Mouse (Mus musculus): Measurements from ENCODE around the gene Ssh3. TPM values are rescaled to one million over a fixed set of nuclear protein-coding genes. Genes with fewer than 3 reads are reported as not detected.
A peak's percentile ranks its signal among the peaks of the same experiment; 100 is the strongest.

The Ssh3 gene
- polyA plus RNA-seq, 1 experiment from 2014 or later, result 2.6 TPM

DNA sequence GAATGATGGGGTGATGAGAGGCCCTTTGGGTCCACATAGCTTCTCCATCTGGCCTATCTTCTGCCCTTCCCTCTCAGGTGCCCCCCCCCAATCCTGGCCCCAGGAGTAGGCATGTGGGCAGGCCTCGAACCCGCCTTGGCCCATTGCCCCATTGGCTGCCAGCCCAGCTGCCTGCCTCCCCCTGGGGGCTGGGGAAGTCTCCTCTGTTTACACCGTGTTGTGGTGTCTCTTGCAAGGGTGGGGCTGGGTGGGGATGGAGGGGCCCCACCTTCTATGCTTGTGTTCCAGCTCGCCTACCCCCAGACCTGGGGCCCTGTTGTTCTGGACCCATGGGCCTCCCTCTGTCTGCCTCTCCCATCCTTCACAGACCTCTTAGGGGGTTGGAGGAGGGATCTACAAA lies 48.6 kb downstream of the Ssh3 start:
- H3K4me3 ChIP-seq, result no peak overlapping the region
- peaks cover 88% of the 10 kb centered on the region for H3K27me3 ChIP-seq (replicated peaks)
- WGBS (ENCODE audit: insufficient replicate concordance), result 40% methylated on average over 4 of the region's 4 CpGs
- ATAC-seq, result peak; percentile 49; the same call in 1 of the 2 replicates
- H3K36me3 ChIP-seq, result no peaks in the 10 kb centered on the region
- H3K27ac ChIP-seq, result no peak overlapping the region
- H3K4me1 ChIP-seq, result peaks cover 63% of the 10 kb centered on the region
- peak overlapping the region; percentile 18; the same call in 1 of the 2 replicates for H3K9ac ChIP-seq
- H3K4me2 ChIP-seq, result peak overlapping the region; percentile 5; the same call in 1 of the 2 replicates
- no peaks in the 10 kb centered on the region for H3K9me3 ChIP-seq (replicated peaks)

DNA sequence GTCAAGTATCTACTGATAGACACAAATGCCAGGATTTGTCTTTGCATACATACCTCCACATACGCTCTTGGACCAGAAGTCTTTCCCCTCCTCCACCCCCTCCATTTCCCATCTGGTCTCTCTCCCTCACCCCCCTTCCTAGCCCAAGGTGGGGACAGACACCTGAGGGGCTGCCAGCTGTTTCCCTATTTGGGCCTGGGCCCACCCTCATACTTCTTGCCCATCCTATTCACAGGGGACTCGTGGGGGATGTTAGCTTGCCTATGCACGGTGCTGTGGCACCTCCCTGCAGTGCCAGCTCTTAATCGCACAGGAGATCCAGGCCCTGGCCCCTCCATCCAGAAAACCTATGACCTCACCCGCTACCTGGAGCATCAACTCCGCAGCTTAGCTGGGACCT lies 49.0 kb downstream of the Ssh3 start:
- no peak overlapping the region for H3K27ac ChIP-seq
- ATAC-seq, result no peak
- 78% methylated on average over 6 of the region's 6 CpGs for WGBS (ENCODE audit: insufficient replicate concordance)
- H3K36me3 ChIP-seq, result no peaks in the 10 kb centered on the region
- H3K9me3 ChIP-seq (replicated peaks), result no peaks in the 10 kb centered on the region
- H3K4me3 ChIP-seq, result no peak overlapping the region
- H3K4me1 ChIP-seq, result peaks cover 67% of the 10 kb centered on the region
- no peak overlapping the region for H3K4me2 ChIP-seq
- H3K9ac ChIP-seq, result no peak overlapping the region
- peaks cover 90% of the 10 kb centered on the region for H3K27me3 ChIP-seq (replicated peaks)

GRCm38 (mm10) chr19:4218784-4219183 lies 50.2 kb downstream of the Ssh3 start:
- H3K9ac ChIP-seq, result no peak overlapping the region
- H3K4me3 ChIP-seq, result no peak overlapping the region
- 12% methylated on average over 1 of the region's 1 CpGs for WGBS (ENCODE audit: insufficient replicate concordance)
- no peaks in the 10 kb centered on the region for H3K9me3 ChIP-seq (replicated peaks)
- no peak overlapping the region for H3K4me2 ChIP-seq
- peaks cover 97% of the 10 kb centered on the region for H3K27me3 ChIP-seq (replicated peaks)
- no peak for ATAC-seq
- peaks cover 79% of the 10 kb centered on the region for H3K4me1 ChIP-seq
- no peaks in the 10 kb centered on the region for H3K36me3 ChIP-seq
- H3K27ac ChIP-seq, result no peak overlapping the region

DNA sequence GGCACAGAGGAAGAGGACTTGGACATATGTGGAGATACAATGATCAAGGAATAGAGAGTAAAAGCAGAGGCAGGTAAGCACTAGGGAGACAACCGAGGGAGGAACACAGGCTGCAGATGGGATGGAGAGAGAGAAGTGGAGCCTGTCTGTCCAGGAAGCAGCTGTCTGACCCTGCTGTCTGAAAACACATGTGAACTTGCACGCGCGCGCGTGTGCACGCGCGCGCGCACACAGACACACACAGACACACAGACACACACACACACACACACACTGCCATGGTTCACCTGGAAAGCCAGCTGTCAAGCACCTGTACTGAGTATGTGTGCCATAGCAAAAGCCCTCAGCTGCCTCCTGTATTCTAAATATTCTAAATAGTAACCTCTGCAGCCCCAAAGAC lies 50.7 kb downstream of the Ssh3 start:
- Histone ChIP-seq H3K36me3 (no peaks in the 10 kb centered on the region), H3K9ac (no peak overlapping the region), H3K9me3 (replicated peaks) (no peaks in the 10 kb centered on the region), H3K27ac (no peak overlapping the region), H3K4me2 (no peak overlapping the region), H3K27me3 (replicated peaks) (peaks cover 97% of the 10 kb centered on the region), H3K4me1 (peaks cover 79% of the 10 kb centered on the region), H3K4me3 (no peak overlapping the region)
- ATAC-seq, result no peak
- 81% methylated on average over 11 of the region's 11 CpGs for WGBS (ENCODE audit: insufficient replicate concordance)

DNA sequence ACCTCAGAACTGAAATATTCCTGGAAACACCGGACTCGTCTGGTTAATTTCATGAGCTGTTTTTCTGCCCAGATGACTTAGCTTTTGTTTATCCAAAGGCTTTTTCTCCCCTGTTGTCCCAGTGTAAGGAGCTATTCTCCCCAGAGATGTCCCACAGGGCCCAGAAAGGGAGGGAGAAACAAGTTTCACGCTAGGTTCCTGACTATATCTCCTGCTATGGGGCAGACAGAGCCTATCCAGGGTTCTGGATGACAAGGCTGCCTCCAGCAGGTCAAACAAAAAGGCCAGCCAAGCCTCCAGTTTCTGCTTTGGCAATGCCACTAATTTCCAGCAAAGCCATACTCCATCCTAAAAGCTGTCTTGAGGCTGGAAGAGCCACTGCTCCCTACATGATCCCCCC lies 51.1 kb downstream of the Ssh3 start:
- no peak overlapping the region for H3K27ac ChIP-seq
- no peak overlapping the region for H3K4me2 ChIP-seq
- H3K4me3 ChIP-seq, result no peak overlapping the region
- H3K4me1 ChIP-seq, result peaks cover 78% of the 10 kb centered on the region
- peaks cover 98% of the 10 kb centered on the region for H3K27me3 ChIP-seq (replicated peaks)
- ATAC-seq, result no peak
- H3K36me3 ChIP-seq, result no peaks in the 10 kb centered on the region
- WGBS (ENCODE audit: insufficient replicate concordance), result 54% methylated on average over 3 of the region's 3 CpGs
- H3K9ac ChIP-seq, result no peak overlapping the region
- H3K9me3 ChIP-seq (replicated peaks), result no peaks in the 10 kb centered on the region

GRCm38 (mm10) chr19:4217140-4217539 lies 51.8 kb downstream of the Ssh3 start:
- 38% methylated on average over 5 of the region's 5 CpGs for WGBS (ENCODE audit: insufficient replicate concordance)
- 0 out of 2 replicates have a peak, but pooled peaks have one; percentile 9 for ATAC-seq
- Histone ChIP-seq H3K9ac (no peak overlapping the region), H3K9me3 (replicated peaks) (no peaks in the 10 kb centered on the region), H3K27me3 (replicated peaks) (peaks cover 98% of the 10 kb centered on the region), H3K27ac (no peak overlapping the region), H3K4me1 (peaks cover 74% of the 10 kb centered on the region), H3K4me3 (no peak overlapping the region), H3K4me2 (no peak overlapping the region), H3K36me3 (no peaks in the 10 kb centered on the region)

DNA sequence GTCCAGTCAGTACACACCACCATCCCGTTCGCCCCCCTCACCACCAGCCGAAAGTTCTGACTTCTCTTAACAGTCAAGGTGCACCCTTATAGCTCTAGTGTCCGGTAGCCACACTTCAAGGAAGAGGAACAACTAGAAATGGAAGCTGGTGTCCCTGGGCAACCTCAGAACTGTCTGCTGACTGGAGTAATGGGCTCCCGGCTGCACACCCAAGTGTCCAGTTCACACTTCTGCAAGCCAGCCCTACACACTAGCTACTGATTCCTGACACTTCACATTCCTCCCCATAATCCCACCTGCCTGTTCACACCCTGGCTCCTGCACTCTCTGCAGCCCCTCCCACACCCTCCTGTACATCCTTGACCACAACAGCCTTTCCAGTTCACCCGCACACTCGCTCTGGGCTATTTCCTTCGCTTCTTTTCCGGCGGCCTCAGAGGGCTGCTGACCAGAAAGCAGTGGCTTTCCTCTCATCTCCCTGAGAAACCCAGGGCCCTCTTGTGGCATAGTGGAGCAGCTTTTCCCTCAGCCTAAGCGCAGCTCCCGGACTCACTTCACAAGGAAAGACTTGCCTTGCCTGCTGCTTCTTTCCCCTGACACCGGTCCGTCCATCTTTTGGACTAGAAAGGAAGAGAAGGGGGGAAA lies 52.8 kb downstream of the Ssh3 start:
- no peak overlapping the region for H3K27ac ChIP-seq

GRCm38 (mm10) chr19:4215451-4215840 lies 53.5 kb downstream of the Ssh3 start:
- Histone ChIP-seq H3K4me3 (peak overlapping the region; percentile 57), H3K27me3 (replicated peaks) (peaks cover 98% of the 10 kb centered on the region), H3K9me3 (replicated peaks) (no peaks in the 10 kb centered on the region), H3K4me2 (peak overlapping the region; percentile 77), H3K4me1 (peaks cover 57% of the 10 kb centered on the region), H3K36me3 (no peaks in the 10 kb centered on the region), H3K27ac (peak overlapping the region; percentile 57; the same call in 1 of the 2 replicates), H3K9ac (peak overlapping the region; percentile 67; the same call in 1 of the 2 replicates)
- no peak for ATAC-seq
- WGBS (ENCODE audit: insufficient replicate concordance), result 3% methylated on average over 14 of the region's 21 CpGs

More for the DNA sequence above, 52.8 kb downstream of the Ssh3 start:
- H3K9me3 ChIP-seq (replicated peaks), result no peaks in the 10 kb centered on the region
- peaks cover 98% of the 10 kb centered on the region for H3K27me3 ChIP-seq (replicated peaks)
- no peak overlapping the region for H3K4me3 ChIP-seq
- no peak overlapping the region for H3K9ac ChIP-seq
- no peak for ATAC-seq
- H3K4me1 ChIP-seq, result peaks cover 64% of the 10 kb centered on the region
- no peaks in the 10 kb centered on the region for H3K36me3 ChIP-seq
- 9% methylated on average over 14 of the region's 14 CpGs for WGBS (ENCODE audit: insufficient replicate concordance)
- H3K4me2 ChIP-seq, result no peak overlapping the region; the same call in 1 of the 2 replicates

GRCm38 (mm10) chr19:4214771-4215450 lies 54.1 kb downstream of the Ssh3 start:
- no peaks in the 10 kb centered on the region for H3K36me3 ChIP-seq
- peaks cover 51% of the 10 kb centered on the region for H3K4me1 ChIP-seq
- peak overlapping the region; percentile 57 for H3K27ac ChIP-seq
- WGBS (ENCODE audit: insufficient replicate concordance), result under 1% methylated on average over 58 of the region's 81 CpGs
- peak overlapping the region; percentile 57 for H3K4me3 ChIP-seq
- peak overlapping the region; percentile 67 for H3K9ac ChIP-seq
- H3K4me2 ChIP-seq, result peak overlapping the region; percentile 77
- ATAC-seq, result peak; percentile 23; the same call in 1 of the 2 replicates
- H3K9me3 ChIP-seq (replicated peaks), result no peaks in the 10 kb centered on the region
- H3K27me3 ChIP-seq (replicated peaks), result peaks cover 98% of the 10 kb centered on the region

- Histone ChIP-seq H3K9ac (peak within 1 kb of the TSS; percentile 67), H3K9me3 (replicated peaks) (no peaks in the 10 kb centered on the region)
These were observed 54.8 kb downstream of the Ssh3 start, which contains the start of the genes Clcf1 and AC109138.7 for GRCm38 (mm10) chr19:4214071-4214770. Gene Clcf1, plus strand, starts transcription at chr19:4214238. Gene AC109138.7, plus strand, starts transcription at chr19:4214357.

GRCm38 (mm10) chr19:4213524-4213974 lies 55.4 kb downstream of the Ssh3 start:
- peak overlapping the region; percentile 57 for H3K4me3 ChIP-seq
- WGBS (ENCODE audit: insufficient replicate concordance), result 6% methylated on average over 9 of the region's 9 CpGs
- H3K4me2 ChIP-seq, result peak overlapping the region; percentile 77
- peaks cover 99% of the 10 kb centered on the region for H3K27me3 ChIP-seq (replicated peaks)
- ATAC-seq, result no peak
- H3K4me1 ChIP-seq, result peaks cover 45% of the 10 kb centered on the region
- no peak overlapping the region for H3K9ac ChIP-seq
- H3K36me3 ChIP-seq, result no peaks in the 10 kb centered on the region
- no peak overlapping the region for H3K27ac ChIP-seq
- no peaks in the 10 kb centered on the region for H3K9me3 ChIP-seq (replicated peaks)

More at GRCm38 (mm10) chr19:4214071-4214770, 54.8 kb downstream of the Ssh3 start, which contains the start of the genes Clcf1 and AC109138.7:
- Histone ChIP-seq H3K27me3 (replicated peaks) (peaks cover 97% of the 10 kb centered on the region), H3K36me3 (no peaks in the 10 kb centered on the region), H3K4me1 (peaks cover 44% of the 10 kb centered on the region), H3K4me2 (peak within 1 kb of the TSS; percentile 77), H3K4me3 (peak within 1 kb of the TSS; percentile 57), H3K27ac (peak within 1 kb of the TSS; percentile 57)
- 4% methylated on average over 49 of the region's 49 CpGs for WGBS (ENCODE audit: insufficient replicate concordance)
- peak; percentile 16; the same call in 1 of the 2 replicates for ATAC-seq
